Mouse (Mus musculus) liver, postnatal 0 days (tissue): ENCODE measurements around the gene Acp6.

Experiments
- CTCF ChIP-seq: sonication (generic); IDR thresholded peaks from 2 replicates; pipeline ENCODE4 v1.5.1; 2016; ENCODE audit warnings: antibody characterized with exemption, low read depth
- EP300 ChIP-seq: IDR thresholded peaks from 2 replicates; pipeline ENCODE4 v1.6.1; 2016; ENCODE audit warnings: antibody characterized with exemption, low read depth, mild to moderate bottlenecking

GRCm38 (mm10) chr3:97161773-97162172 is 3.2 kb downstream of the Acp6 start:
- TF ChIP-seq EP300, result no peak
- no peak for TF ChIP-seq CTCF
